Mouse (Mus musculus) bone marrow macrophage, adult 2 months (primary cell): ENCODE data around the gene C130060K24Rik. TPM values are rescaled to one million over a fixed set of nuclear protein-coding genes. Genes with fewer than 3 reads are reported as not detected.

Source experiments
- H3K27ac ChIP-seq: 2 replicates; pipeline ENCODE4 v1.5.1; 2012; ENCODE audit warnings: low read depth, low read length; ENCODE audit not compliant: insufficient read depth
- H3K4me1 ChIP-seq: 2 replicates; pipeline ENCODE4 v1.6.1; 2012; ENCODE audit warnings: low read length; ENCODE audit not compliant: control insufficient read depth, insufficient read depth
- H3K4me3 ChIP-seq: 2 replicates; pipeline ENCODE4 v1.5.1; 2012; ENCODE audit warnings: mild to moderate bottlenecking, low read length, moderate library complexity; ENCODE audit not compliant: insufficient read depth
- CTCF ChIP-seq: IDR thresholded peaks from 2 replicates; pipeline ENCODE4 v1.5.1; 2012; ENCODE audit warnings: low read depth, mild to moderate bottlenecking, low read length, moderate library complexity
- POLR2A ChIP-seq: IDR thresholded peaks from 2 replicates; pipeline ENCODE4 v1.6.1; 2012; ENCODE audit warnings: mild to moderate bottlenecking, low read depth, low read length, borderline replicate concordance
- polyA plus RNA-seq: library from polyadenylated mRNA; stranded (reverse); fragments of >200 nt; gene quantifications from 2 replicates; pipeline ENCODE4 v1.2.4, GENCODE M21; 2012; ENCODE audit not compliant: missing spikeins, insufficient read depth, insufficient read length

The C130060K24Rik gene
- polyA plus RNA-seq, 1 experiment, result not detected

- no peak for TF ChIP-seq CTCF
- no peak for TF ChIP-seq POLR2A
- Histone ChIP-seq H3K4me1 (no peaks in the 10 kb centered on the region), H3K27ac (no peak overlapping the region)
These were observed 72.6 kb downstream of the C130060K24Rik start for GRCm38 (mm10) chr6:65453465-65453864.

GRCm38 (mm10) chr6:65465294-65465693 is 84.4 kb downstream of the C130060K24Rik start:
- no peaks in the 10 kb centered on the region for H3K4me1 ChIP-seq
- H3K4me3 ChIP-seq, result no peak overlapping the region
- TF ChIP-seq CTCF (no peak), POLR2A (no peak)
- H3K27ac ChIP-seq, result no peak overlapping the region

More at GRCm38 (mm10) chr6:65453465-65453864, 72.6 kb downstream of the C130060K24Rik start:
- H3K4me3 ChIP-seq, result no peak overlapping the region

GRCm38 (mm10) chr6:65470320-65470719 is 89.4 kb downstream of the C130060K24Rik start:
- TF ChIP-seq POLR2A (no peak), CTCF (no peak)
- Histone ChIP-seq H3K4me1 (no peaks in the 10 kb centered on the region), H3K4me3 (no peak overlapping the region), H3K27ac (no peak overlapping the region)

- Histone ChIP-seq H3K4me3 (no peak overlapping the region), H3K4me1 (no peaks in the 10 kb centered on the region), H3K27ac (no peak overlapping the region)
- TF ChIP-seq POLR2A (no peak), CTCF (no peak)
These were observed 91.5 kb downstream of the C130060K24Rik start for GRCm38 (mm10) chr6:65472455-65472854.

- H3K27ac ChIP-seq, result no peak overlapping the region
- no peak overlapping the region for H3K4me3 ChIP-seq
- no peaks in the 10 kb centered on the region for H3K4me1 ChIP-seq
- TF ChIP-seq CTCF (no peak), POLR2A (no peak)
These were observed 117.9 kb downstream of the C130060K24Rik start for GRCm38 (mm10) chr6:65498786-65499185.

Other genes with a start within 250 kb of the C130060K24Rik start
- 236 and 246 TPM in 2 replicates for gene Hpgds, start 236.2 kb upstream of the C130060K24Rik start, polyA plus RNA-seq
- gene Tnip3, start 144.2 kb downstream of the C130060K24Rik start, polyA plus RNA-seq, result 163 and 165 TPM in 2 replicates